Mouse (Mus musculus) lung, postnatal 0 days (tissue): ENCODE data around the gene Nek6.

Experiments
- CTCF ChIP-seq: IDR thresholded peaks from 2 replicates; pipeline ENCODE4 v1.5.1; 2016; ENCODE audit warnings: antibody characterized with exemption, mild to moderate bottlenecking
- EP300 ChIP-seq: IDR thresholded peaks from 2 replicates; pipeline ENCODE4 v1.6.1; 2016; ENCODE audit warnings: antibody characterized with exemption, mild to moderate bottlenecking, control low read depth

DNA sequence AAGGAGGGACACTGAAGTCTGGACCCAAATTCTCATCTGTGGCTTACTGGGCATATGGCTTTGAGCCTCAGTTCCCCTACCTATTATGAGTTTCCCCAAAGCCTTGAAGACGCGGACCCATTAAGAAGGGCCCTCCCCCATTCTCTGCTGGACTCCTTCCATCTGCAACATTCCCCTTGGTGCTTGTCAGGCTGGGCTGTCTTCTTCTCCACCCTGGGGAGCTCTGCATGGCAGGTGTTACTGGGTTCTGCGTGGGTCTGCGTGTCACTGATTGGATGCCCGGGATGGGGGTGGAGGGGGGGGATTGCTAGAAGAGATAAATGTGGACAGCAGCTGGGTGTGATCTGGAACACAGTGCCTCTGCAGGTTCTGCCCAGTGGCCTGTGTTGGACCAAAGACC is 35.3 kb downstream of the Nek6 start:
- TF ChIP-seq CTCF, result no peak
- TF ChIP-seq EP300, result no peak
